Comparison of ENCODE assay signal across 17 mouse cellular contexts in genomic region chr14:32600110-32600509, GRCm38 (mm10). TPM values are rescaled to one million over a fixed set of nuclear protein-coding genes. Genes with fewer than 3 reads are reported as not detected.
DNase-seq lines count a peak whose midpoint lies in the region; ATAC-seq and TF ChIP-seq lines count a peak whose summit lies in the region.
"Had no signal": no experiment of that assay in that cellular context is flagged by ENCODE, and none has a peak within 500 bp of the region (broad histone marks: within the 10 kb centered on the region; RNA-seq: fewer than 3 reads in every experiment).

No protein-coding gene starts in this region.

- no peak for ATAC-seq in forebrain, postnatal 0 days
- ATAC-seq in midbrain, embryonic 12.5 days (ENCODE audit: low FRiP score, low read depth) = 0 out of 2 replicates have a peak, but pooled peaks have one; percentile 25
- no peak for ATAC-seq in liver, postnatal 0 days

- peaks cover 62% of the 10 kb centered on the region for H3K27me3 ChIP-seq in forebrain, postnatal 0 days (ENCODE audit: insufficient read depth, low read length)
- peaks cover 85% of the 10 kb centered on the region for H3K27me3 ChIP-seq in midbrain, embryonic 12.5 days
- peaks cover 3% of the 10 kb centered on the region; the same call in 1 of the 2 replicates for H3K27me3 ChIP-seq in cerebellum, adult 2 months (ENCODE audit: control insufficient read depth, insufficient read depth, low read length)
- H3K27me3 ChIP-seq in liver, postnatal 0 days (ENCODE audit: insufficient read depth, low read length) = peaks cover 71% of the 10 kb centered on the region

- peak overlapping the region; percentile 57 to 58; a peak in 3 of 4 replicates for H3K4me3 ChIP-seq in ES-E14 (ENCODE audit: insufficient read depth in 1 of 2, low read depth in 1 of 2, low read length in 2 of 2, poor library complexity in 1 of 2, severe bottlenecking in 1 of 2)
- H3K4me3 ChIP-seq in forebrain, postnatal 0 days (ENCODE audit: low read depth, low read length) = peak overlapping the region; percentile 26; the same call in 1 of the 2 replicates
- peak overlapping the region; percentile 42 for H3K4me3 ChIP-seq in midbrain, embryonic 12.5 days
- H3K4me3 ChIP-seq in cerebellum, adult 2 months (replicated peaks; ENCODE audit: insufficient read depth, low read depth, low read length) = no peak overlapping the region
- H3K4me3 ChIP-seq in liver, postnatal 0 days (ENCODE audit: low read depth, low read length) = no peak overlapping the region
- H3K4me3 ChIP-seq: liver, embryonic 13.5 days had no signal

- no peak for TF ChIP-seq CTCF in forebrain, postnatal 0 days (IDR thresholded peaks at IDR 0.05; ENCODE audit: low read depth)
- no peak for TF ChIP-seq CTCF in cerebellum, adult 2 months (IDR thresholded peaks at IDR 0.05; ENCODE audit: borderline replicate concordance, insufficient read depth, low read depth, low read length)
- no peak for TF ChIP-seq CTCF in liver, postnatal 0 days (IDR thresholded peaks at IDR 0.05; ENCODE audit: low read depth)

- no peak overlapping the region for H3K4me2 ChIP-seq in forebrain, postnatal 0 days (ENCODE audit: low read depth)
- peak overlapping the region; percentile 67 for H3K4me2 ChIP-seq in midbrain, embryonic 12.5 days (replicated peaks)
- no peak overlapping the region for H3K4me2 ChIP-seq in liver, postnatal 0 days (ENCODE audit: low read depth, low read length)

- no peak overlapping the region; the same call in 1 of the 2 replicates for H3K9ac ChIP-seq in ES-E14 (ENCODE audit: insufficient read depth, low read depth, low read length, poor library complexity, severe bottlenecking)
- H3K9ac ChIP-seq in forebrain, postnatal 0 days = no peak overlapping the region
- peak overlapping the region; percentile 39; the same call in 1 of the 2 replicates for H3K9ac ChIP-seq in midbrain, embryonic 12.5 days (replicated peaks)
- H3K9ac ChIP-seq in liver, postnatal 0 days (replicated peaks) = no peak overlapping the region
- H3K9ac ChIP-seq: liver, embryonic 13.5 days had no signal

- peak; percentile 14 for DNase-seq in embryo, embryonic 10.5 days (ENCODE audit: low spot score)
- no peak for DNase-seq in embryo, embryonic 9.5 days (ENCODE audit: extremely low spot score)
- no peak for DNase-seq in ES-E14 (ENCODE audit: low read depth, low spot score)
- no peak for DNase-seq in forebrain, postnatal 0 days
- DNase-seq in cerebellum, adult 2 months = no peak
- no peak for DNase-seq in liver, postnatal 0 days
- DNase-seq in right cerebral cortex, postnatal 4 days = no peak
- DNase-seq: kidney, adult 2 months; liver, embryonic 13.5 days; lung, postnatal 4 days; right cerebral cortex, postnatal 14 days had no signal

- TF ChIP-seq EP300 in liver, postnatal 0 days (IDR thresholded peaks at IDR 0.05; ENCODE audit: low read depth) = no peak

- H3K27ac ChIP-seq in ES-E14 (ENCODE audit: insufficient read depth, low read depth, low read length, poor library complexity, severe bottlenecking) = no peak overlapping the region
- no peak overlapping the region for H3K27ac ChIP-seq in forebrain, postnatal 0 days (ENCODE audit: low read depth, low read length)
- peak overlapping the region; percentile 46 for H3K27ac ChIP-seq in midbrain, embryonic 12.5 days (replicated peaks)
- H3K27ac ChIP-seq in cerebellum, adult 2 months (ENCODE audit: insufficient read depth, low read length) = no peak overlapping the region
- no peak overlapping the region for H3K27ac ChIP-seq in liver, postnatal 0 days (ENCODE audit: low read depth)
- H3K27ac ChIP-seq: liver, embryonic 13.5 days had no signal

- in situ Hi-C loops in ES-E14 (cut with MboI; ENCODE audit: low sequenced_read_pairs in 2 of 2, unreplicated experiment in 2 of 2) = no loop called here

- WGBS in forebrain, postnatal 0 days = 2% methylated on average over 16 of the region's 16 CpGs
- WGBS in midbrain, embryonic 12.5 days = 1% methylated on average over 16 of the region's 16 CpGs
- WGBS in cerebellum, adult 2 months = 10% methylated on average over 16 of the region's 16 CpGs
- 6% methylated on average over 16 of the region's 16 CpGs for WGBS in liver, postnatal 0 days (ENCODE audit: insufficient replicate concordance)

- no peaks in the 10 kb centered on the region for H3K9me3 ChIP-seq in ES-E14 (ENCODE audit: control insufficient read depth, insufficient read depth, low read depth, low read length)
- H3K9me3 ChIP-seq in forebrain, postnatal 0 days (ENCODE audit: low read length) = no peaks in the 10 kb centered on the region
- no peaks in the 10 kb centered on the region for H3K9me3 ChIP-seq in midbrain, embryonic 12.5 days
- no peaks in the 10 kb centered on the region for H3K9me3 ChIP-seq in liver, postnatal 0 days (ENCODE audit: low read length)
- H3K9me3 ChIP-seq: liver, embryonic 13.5 days had no signal

- H3K4me1 ChIP-seq in ES-E14 (ENCODE audit: control insufficient read depth in 2 of 2, insufficient read depth in 2 of 2, low read length in 2 of 2, poor library complexity in 1 of 2) = peaks cover 0 to 5% of the 10 kb centered on the region in 2 experiments; a peak in 1 of 4 replicates
- peaks cover 6% of the 10 kb centered on the region; the same call in 1 of the 2 replicates for H3K4me1 ChIP-seq in forebrain, postnatal 0 days (ENCODE audit: insufficient read depth)
- peaks cover 32% of the 10 kb centered on the region for H3K4me1 ChIP-seq in midbrain, embryonic 12.5 days
- H3K4me1 ChIP-seq in cerebellum, adult 2 months (ENCODE audit: control insufficient read depth, insufficient read depth, low read length) = 0 out of 2 replicates have a peak, but pooled peaks cover 4% of the 10 kb centered on the region
- 0 out of 2 replicates have a peak, but pooled peaks cover 3% of the 10 kb centered on the region for H3K4me1 ChIP-seq in liver, postnatal 0 days (ENCODE audit: insufficient read depth)
- H3K4me1 ChIP-seq: liver, embryonic 13.5 days had no signal

- no peaks in the 10 kb centered on the region for H3K36me3 ChIP-seq in ES-E14 (ENCODE audit: control insufficient read depth, insufficient read depth, low read length, poor library complexity, severe bottlenecking)
- H3K36me3 ChIP-seq in forebrain, postnatal 0 days (ENCODE audit: insufficient read depth) = no peaks in the 10 kb centered on the region
- no peaks in the 10 kb centered on the region for H3K36me3 ChIP-seq in midbrain, embryonic 12.5 days
- H3K36me3 ChIP-seq in liver, postnatal 0 days (replicated peaks; ENCODE audit: insufficient read depth, low read length) = no peaks in the 10 kb centered on the region
- H3K36me3 ChIP-seq: liver, embryonic 13.5 days had no signal

- no peak for TF ChIP-seq POLR2A in cerebellum, adult 2 months (IDR thresholded peaks at IDR 0.05; ENCODE audit: borderline replicate concordance, insufficient read depth, low read length)

TF ChIP-seq in ES-E14, 5 proteins besides CTCF, POLR2A, EP300 and RAD21:
- no peak for TF ChIP-seq HCFC1 (IDR thresholded peaks at IDR 0.05; ENCODE audit: borderline replicate concordance, insufficient read depth, low read length)
- no peak for TF ChIP-seq ZC3H11A (IDR thresholded peaks at IDR 0.05; ENCODE audit: borderline replicate concordance, low read depth, low read length)
- TF ChIP-seq CHD2 (IDR thresholded peaks at IDR 0.05; ENCODE audit: low read depth, low read length) = no peak
- TF ChIP-seq MAFK (IDR thresholded peaks at IDR 0.05; ENCODE audit: insufficient read depth, low read depth, low read length) = no peak
- no peak for TF ChIP-seq ZNF384 (IDR thresholded peaks at IDR 0.05; ENCODE audit: low read depth, low read length)

RNA-seq across cellular contexts. Expression of gene Prrxl1, which starts 0.9 kb away (rescaled TPM):
- 0.09 and 0.11 TPM in 2 replicates for total RNA-seq in ES-E14 (2012; rRNA removed)
- 0.05 and 0.23 TPM in 2 replicates for total RNA-seq in forebrain, postnatal 0 days (2014; rRNA removed)
- polyA plus RNA-seq in forebrain, postnatal 0 days (2015; fragmentation: Nextera tagmentation; extraction: Ambion mirVana) = 0.10 and 0.13 TPM in 2 replicates
- 9.8 and 11.1 TPM in 2 replicates for polyA plus RNA-seq in midbrain, embryonic 12.5 days (2016; fragmentation: Nextera tagmentation; extraction: Ambion mirVana)
- 1.2 and 1.5 TPM in 2 replicates for polyA plus RNA-seq in cerebellum, adult 2 months (2012; rRNA removed)
- 0.05 TPM in 1 of 2 replicates, not detected in the other for polyA plus RNA-seq in liver, postnatal 0 days (2015; fragmentation: Nextera tagmentation; extraction: Ambion mirVana)
- total RNA-seq: layer of hippocampus, postnatal 14 days; MEL; neutrophil, adult 5-6 weeks had no signal
- polyA plus RNA-seq: heart, embryonic 11.5 days; kidney, adult 2 months; testis, adult 2 months had no signal

Comparison
In these comparisons a context has a peak if more than half of its experiments do, and no peak if none do; other contexts are left out.
1. H3K4me3 ChIP-seq: peak in ES-E14 (2 of 2), forebrain, postnatal 0 days (single experiment) and midbrain, embryonic 12.5 days (single experiment); none in cerebellum, adult 2 months (single experiment) and liver, postnatal 0 days (single experiment).